Mouse (Mus musculus): ENCODE measurements around the gene Ppan. TPM values are rescaled to one million over a fixed set of nuclear protein-coding genes. Genes with fewer than 3 reads are reported as not detected.

Gene Ppan
- polyA plus RNA-seq, 1 experiment, result 73.8 TPM

DNA sequence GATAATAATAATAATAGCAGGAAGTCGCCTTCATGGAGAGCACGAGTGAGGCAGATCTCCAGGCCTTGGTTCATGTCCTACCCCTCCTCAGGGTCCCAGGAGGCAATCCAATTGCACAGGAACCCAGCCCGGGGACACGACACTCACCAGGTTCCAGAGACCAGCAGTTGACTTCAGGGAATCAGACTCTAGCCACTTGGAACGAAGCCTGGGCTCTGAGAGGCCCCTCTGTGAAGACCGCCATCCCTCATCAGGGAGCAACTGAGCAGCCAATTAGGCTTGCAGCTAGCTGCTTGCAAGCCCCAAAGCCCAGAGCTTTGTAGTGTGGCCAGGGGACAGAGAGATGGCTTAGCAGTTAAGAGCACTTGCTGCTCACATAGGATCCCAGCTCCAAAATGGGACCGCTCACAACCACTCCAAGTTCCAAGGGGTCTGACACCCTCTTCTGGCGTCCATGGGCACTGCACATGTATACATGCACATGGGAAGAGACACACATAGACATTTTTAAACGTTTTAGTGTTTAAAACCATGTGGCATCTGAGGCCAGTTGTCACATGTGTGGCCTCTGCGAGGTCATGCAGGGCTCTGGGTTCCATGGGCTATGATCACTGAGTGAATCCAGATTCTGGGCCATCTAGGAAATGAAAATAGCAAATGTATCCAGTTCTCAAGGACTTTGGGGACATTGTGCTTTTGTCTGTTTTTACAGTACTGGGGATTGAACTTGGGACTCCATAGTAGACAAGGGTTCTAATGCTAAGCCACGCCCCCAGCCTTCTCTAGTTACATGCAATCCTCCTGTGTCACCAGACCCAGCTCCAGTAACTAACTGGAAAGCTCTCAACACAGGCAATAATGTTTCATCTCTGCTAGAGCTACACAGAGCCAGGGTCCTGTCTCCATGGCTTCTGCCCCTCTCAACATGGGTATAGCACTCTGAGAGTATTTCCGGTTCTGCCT, 17.5 kb upstream of the Ppan start:
- TF ChIP-seq POLR2A (IDR thresholded peaks at IDR 0.05; ENCODE audit: borderline replicate concordance, extremely low read depth, insufficient read depth, insufficient read length, poor library complexity, severe bottlenecking) (no peak), CTCF (IDR thresholded peaks at IDR 0.05; ENCODE audit: borderline replicate concordance, extremely low read depth, insufficient read depth, insufficient read length) (no peak)
- no peak for DNase-seq (ENCODE audit: low read depth)

DNA sequence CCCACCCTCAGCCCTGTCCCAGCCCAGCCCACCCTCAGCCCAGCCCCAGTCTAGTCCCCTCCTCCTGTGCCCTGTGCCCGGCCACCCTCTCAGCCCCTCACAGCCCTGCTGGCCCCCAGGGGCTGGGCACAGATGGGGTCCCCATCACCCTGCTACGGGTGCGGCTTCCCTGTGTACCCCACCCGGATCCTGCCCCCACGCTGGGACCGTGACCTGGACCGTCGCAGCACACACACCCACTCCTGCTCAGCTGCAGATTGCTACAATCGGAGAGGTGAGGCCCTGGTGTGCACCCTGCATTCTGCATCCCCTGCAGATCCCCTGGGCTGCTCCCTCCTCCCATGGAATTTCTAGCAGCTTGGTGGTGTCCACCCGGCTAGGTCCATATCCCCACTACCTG, 15.0 kb upstream of the Ppan start:
- no peak for TF ChIP-seq POLR2A (IDR thresholded peaks at IDR 0.05; ENCODE audit: borderline replicate concordance, extremely low read depth, insufficient read depth, insufficient read length, poor library complexity, severe bottlenecking)
- TF ChIP-seq CTCF (IDR thresholded peaks at IDR 0.05; ENCODE audit: borderline replicate concordance, extremely low read depth, insufficient read depth, insufficient read length), result no peak
- no peak for DNase-seq (ENCODE audit: low read depth)

DNA sequence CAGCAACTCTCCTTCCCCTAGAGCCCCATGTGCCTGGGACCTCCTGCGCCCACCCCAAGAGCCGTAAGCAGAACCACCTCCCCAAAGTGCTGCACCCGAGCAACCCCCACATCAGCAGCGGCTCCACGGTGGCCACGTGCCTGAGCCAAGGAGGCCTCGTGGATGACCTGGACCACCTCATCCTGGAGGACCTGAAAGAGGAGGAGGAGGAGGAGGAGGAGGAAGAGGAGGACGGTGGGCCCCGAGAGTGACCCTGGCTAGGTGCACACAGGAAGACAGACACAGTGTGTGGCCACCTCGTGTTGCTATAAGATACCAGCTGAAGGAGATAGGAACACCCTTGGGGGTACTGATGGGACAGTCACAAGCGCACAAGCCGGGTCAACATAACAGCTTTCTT, 14.5 kb upstream of the Ppan start:
- TF ChIP-seq CTCF (IDR thresholded peaks at IDR 0.05; ENCODE audit: borderline replicate concordance, extremely low read depth, insufficient read depth, insufficient read length), result no peak
- no peak for TF ChIP-seq POLR2A (IDR thresholded peaks at IDR 0.05; ENCODE audit: borderline replicate concordance, extremely low read depth, insufficient read depth, insufficient read length, poor library complexity, severe bottlenecking)
- DNase-seq (ENCODE audit: low read depth), result no peak

DNA sequence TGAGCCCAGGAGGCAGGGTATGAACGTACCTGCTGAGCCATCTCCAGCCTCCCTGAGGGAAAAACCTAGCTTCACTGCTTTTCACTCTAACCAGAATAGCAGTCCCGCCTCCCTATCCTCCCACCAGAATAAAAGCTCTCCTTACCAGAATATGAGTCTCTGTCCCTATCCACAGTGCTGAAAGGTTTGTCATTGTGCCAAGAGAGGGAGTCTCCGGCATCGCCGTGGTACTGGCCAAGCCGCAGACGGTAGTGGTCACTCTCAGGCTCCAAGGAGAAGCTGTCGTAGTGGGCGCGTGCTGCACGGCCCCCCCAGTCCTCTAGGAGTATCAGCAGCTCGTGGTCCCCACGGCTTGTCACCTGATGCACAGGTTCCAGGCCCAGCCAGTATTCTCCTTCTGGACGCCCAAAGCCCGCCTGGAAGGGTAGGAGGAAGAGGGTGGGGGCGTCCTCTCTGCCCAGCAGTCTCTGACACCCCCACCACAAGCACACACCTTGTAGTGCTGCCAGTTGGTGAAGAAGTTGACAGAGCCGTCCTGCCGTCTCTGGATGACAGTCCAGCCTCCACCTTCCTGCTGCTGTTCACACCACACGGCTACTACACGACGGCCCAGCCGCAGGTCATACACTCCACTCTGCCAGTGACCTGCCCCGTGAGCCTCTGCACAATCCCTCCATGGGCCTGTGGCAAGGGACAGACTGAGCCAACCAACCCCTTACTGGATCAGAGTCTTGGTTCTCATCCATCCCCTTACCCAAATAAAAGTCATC, 12.8 kb upstream of the Ppan start:
- no peak for TF ChIP-seq CTCF (IDR thresholded peaks at IDR 0.05; ENCODE audit: borderline replicate concordance, extremely low read depth, insufficient read depth, insufficient read length)
- TF ChIP-seq POLR2A (IDR thresholded peaks at IDR 0.05; ENCODE audit: borderline replicate concordance, extremely low read depth, insufficient read depth, insufficient read length, poor library complexity, severe bottlenecking), result no peak
- DNase-seq (ENCODE audit: low read depth), result peak; percentile 8

DNA sequence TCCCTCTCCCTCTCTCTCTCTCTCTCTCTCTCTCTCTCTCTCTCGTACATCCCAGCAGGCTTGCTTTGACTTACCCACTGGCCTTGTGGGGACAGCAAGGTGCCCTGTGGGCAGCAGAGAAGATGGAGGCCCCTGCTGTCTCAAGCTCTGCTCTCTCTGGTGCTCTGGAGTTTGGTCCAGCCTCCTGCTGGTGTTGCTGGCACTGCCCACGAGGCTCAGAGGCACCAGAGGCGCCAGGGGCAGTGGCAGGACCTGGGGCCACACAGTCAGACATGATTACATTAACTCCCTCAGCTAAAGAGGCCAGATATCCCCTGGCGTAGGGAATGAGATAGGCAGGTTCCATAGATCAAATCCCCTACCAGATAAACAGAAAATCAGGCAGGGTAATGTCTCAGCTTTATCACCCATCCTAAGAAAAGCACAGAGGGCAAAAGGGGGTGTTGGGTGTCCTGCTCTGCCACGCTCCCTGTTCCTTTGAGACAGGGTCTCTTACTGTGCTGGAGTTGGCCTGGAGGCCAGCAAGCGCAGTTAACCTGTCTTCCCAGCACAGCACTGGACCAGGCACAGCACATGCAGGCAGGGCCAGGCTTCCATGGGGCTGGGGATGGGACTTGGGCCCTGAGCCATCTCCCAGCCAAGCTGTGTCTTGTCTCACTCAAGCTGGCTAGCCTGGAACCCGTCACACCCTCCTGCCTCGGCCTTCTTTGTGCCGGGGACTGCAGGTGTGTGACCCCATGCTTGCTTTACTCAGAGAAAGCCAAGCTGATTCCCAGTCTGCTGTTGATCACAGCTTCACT, 11.5 kb upstream of the Ppan start:
- TF ChIP-seq POLR2A (IDR thresholded peaks at IDR 0.05; ENCODE audit: borderline replicate concordance, extremely low read depth, insufficient read depth, insufficient read length, poor library complexity, severe bottlenecking) (no peak), CTCF (IDR thresholded peaks at IDR 0.05; ENCODE audit: borderline replicate concordance, extremely low read depth, insufficient read depth, insufficient read length) (no peak)
- DNase-seq (ENCODE audit: low read depth), result no peak

DNA sequence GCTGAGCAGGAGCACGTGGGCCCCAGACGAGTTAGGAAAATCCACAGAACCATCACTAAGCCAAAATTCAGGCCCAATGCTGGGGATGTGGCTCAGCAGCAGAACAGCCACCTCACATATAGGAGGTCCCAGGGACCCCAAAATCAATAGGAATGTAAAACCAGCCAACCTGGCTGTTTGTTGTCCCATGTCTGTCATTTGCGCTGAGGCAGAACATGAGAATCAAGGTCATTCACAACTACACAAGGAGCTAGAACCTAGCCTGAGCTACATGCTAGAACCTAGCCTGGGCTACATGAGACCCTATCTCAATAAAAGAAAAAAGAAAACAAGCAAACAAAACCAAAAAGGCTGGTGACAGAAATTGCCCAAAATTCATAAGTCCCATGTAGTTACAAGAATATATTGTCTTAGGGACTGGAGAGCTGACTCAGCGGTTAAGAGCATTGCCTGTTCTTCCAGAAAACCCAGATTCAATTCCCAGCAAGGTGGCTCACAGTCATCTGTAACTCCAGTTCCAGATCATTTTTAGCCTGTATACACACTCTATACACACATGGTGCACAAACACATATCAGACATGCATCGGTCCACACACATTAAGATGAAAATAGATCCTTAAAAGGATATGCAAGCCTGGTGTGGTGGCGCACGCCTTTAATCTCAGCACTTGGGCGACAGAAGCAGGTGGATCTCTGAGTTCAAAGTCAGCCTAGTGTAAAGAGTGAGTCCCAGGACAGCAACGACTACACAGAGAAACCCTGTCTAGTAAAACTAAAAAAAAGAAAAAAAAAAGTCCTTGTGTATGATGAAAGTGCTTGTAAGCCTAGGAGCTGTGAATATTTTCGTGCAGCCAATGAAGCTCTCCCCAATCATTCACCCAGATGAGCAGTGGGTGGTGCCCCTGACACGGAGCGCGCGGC, 10.6 kb upstream of the Ppan start:
- no peak; the same call in 1 of the 2 replicates for TF ChIP-seq POLR2A (IDR thresholded peaks at IDR 0.05; ENCODE audit: borderline replicate concordance, extremely low read depth, insufficient read depth, insufficient read length, poor library complexity, severe bottlenecking)
- TF ChIP-seq CTCF (IDR thresholded peaks at IDR 0.05; ENCODE audit: borderline replicate concordance, extremely low read depth, insufficient read depth, insufficient read length), result no peak
- no peak for DNase-seq (ENCODE audit: low read depth)

DNA sequence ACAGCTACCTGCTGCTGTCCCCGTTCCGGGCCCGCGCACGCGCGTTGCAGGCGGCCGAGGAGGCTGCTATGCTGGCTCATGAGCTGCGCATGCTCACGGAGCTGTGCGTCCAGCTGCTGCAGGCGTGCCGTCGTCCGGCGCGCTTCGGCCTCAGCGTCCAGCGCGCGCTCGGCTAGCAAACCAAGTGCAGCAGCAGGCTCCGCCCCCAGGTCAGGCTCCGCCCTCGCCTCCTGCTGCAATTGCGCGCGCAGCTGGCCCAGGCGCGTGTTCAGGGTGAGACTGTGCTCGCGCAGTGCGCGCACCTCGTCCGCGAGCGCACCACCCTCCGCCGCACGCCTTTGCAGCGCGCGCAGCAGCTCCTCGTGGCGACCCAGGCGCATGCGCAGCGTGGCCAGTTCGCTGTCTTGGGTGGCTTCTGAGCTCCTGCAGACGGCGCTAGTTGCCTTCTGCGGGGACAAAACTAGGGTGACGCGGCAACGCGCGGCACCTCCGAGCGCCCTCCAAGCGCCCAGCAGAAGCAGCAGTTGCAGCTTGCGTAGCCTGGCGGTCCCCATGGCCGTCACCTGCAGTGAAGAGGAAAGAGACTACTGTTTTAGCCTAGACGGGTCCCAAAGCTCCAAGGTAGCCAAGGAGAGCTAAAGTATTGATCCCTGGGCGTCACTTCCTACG, 9.8 kb upstream of the Ppan start:
- TF ChIP-seq POLR2A (IDR thresholded peaks at IDR 0.05; ENCODE audit: borderline replicate concordance, extremely low read depth, insufficient read depth, insufficient read length, poor library complexity, severe bottlenecking), result peak; percentile 88
- peak; percentile 74 for TF ChIP-seq CTCF (IDR thresholded peaks at IDR 0.05; ENCODE audit: borderline replicate concordance, extremely low read depth, insufficient read depth, insufficient read length)
- peak; percentile 100 for DNase-seq (ENCODE audit: low read depth)

DNA sequence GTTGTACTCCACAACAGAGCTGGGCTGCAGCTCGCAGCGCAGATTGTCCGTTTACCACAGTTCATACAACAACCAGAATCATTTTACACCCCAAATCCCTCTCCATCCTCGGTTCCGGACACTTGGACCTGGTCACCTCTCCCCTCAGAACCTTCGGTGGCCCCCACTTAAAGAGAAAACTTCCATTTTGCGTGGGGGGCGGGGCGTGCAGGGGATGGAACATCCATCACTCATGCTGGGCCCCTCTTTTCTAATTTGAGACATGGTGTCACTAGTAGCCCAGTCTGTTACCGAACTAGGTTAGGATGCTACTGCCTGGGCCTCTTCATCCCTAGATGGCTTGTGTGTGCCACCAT, 9.3 kb upstream of the Ppan start:
- DNase-seq (ENCODE audit: low read depth), result no peak
- TF ChIP-seq CTCF (IDR thresholded peaks at IDR 0.05; ENCODE audit: borderline replicate concordance, extremely low read depth, insufficient read depth, insufficient read length), result no peak
- TF ChIP-seq POLR2A (IDR thresholded peaks at IDR 0.05; ENCODE audit: borderline replicate concordance, extremely low read depth, insufficient read depth, insufficient read length, poor library complexity, severe bottlenecking), result no peak

DNA sequence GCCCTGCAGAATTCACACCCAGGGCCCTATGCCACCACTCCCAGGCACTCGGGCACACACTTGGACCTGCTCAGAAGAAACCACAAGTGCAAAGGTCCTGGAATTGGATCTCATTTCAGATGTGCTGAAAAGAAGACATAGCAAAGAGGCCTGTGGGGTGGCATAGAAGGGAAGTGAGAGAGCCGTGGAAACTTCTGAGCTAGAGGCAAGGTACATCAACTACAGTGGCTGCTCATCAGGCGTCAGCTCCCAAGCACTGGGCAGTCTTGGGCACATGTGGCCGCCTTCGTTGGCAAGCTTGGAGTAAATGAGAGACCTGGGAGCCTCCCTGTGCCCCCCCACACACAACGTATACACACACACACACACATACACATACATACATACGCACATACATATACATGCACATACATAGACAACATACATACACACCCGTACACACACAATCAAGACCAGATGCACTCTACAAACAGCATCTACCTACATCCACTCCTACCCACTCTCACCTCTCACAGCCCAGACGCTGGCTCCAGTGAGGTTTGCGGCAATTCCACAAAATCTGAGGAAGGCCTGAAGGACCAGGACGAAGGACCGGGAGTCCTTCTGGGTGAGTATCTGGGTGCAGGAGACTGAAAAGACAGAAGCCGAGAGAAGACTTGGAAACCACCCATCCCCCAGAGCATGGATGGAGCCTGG, 8.7 kb upstream of the Ppan start, which contains the start of gene Angptl6:
Gene Angptl6 (minus strand): TSS at position 631 of the 696 bp plus-strand sequence.
- no peak for TF ChIP-seq POLR2A (IDR thresholded peaks at IDR 0.05; ENCODE audit: borderline replicate concordance, extremely low read depth, insufficient read depth, insufficient read length, poor library complexity, severe bottlenecking)
- no peak for TF ChIP-seq CTCF (IDR thresholded peaks at IDR 0.05; ENCODE audit: borderline replicate concordance, extremely low read depth, insufficient read depth, insufficient read length)
- no peak for DNase-seq (ENCODE audit: low read depth)

All from brain, embryonic 14.5 days (tissue).